Mouse (Mus musculus) midbrain, postnatal 0 days (tissue): ENCODE measurements around the gene Thra. TPM values are rescaled to one million over a fixed set of nuclear protein-coding genes. Genes with fewer than 3 reads are reported as not detected.

Source experiments
- ATAC-seq: fragments of 200-750 bp; cut with Nextera tagmentation; 2 replicates; pipeline ENCODE4 v1.8.0; 2017; ENCODE audit warnings: moderate number of reproducible peaks, mild to moderate bottlenecking, moderate TSS enrichment, moderate library complexity; ENCODE audit not compliant: low FRiP score
- DNase-seq: peaks from one replicate; pipeline ENCODE4 v3.0.0-alpha.2; 2015; ENCODE audit warnings: low spot score
- H3K27ac ChIP-seq: fragments of 300-500 bp; sonication (generic); 2 replicates; pipeline ENCODE4 v1.5.1; 2014; ENCODE audit warnings: low read depth, mild to moderate bottlenecking, low read length, mixed read lengths
- H3K27me3 ChIP-seq: fragments of 300-500 bp; sonication (generic); 2 replicates; pipeline ENCODE4 v1.6.1; 2014; ENCODE audit warnings: low read length, control low read depth, mixed read lengths; ENCODE audit not compliant: insufficient read depth
- H3K36me3 ChIP-seq: fragments of 300-500 bp; sonication (generic); 2 replicates; pipeline ENCODE4 v1.6.1; 2014; ENCODE audit warnings: low read length, control low read depth, mixed read lengths; ENCODE audit not compliant: insufficient read depth
- H3K4me1 ChIP-seq: fragments of 300-500 bp; sonication (generic); 2 replicates; pipeline ENCODE4 v1.6.1; 2014; ENCODE audit warnings: mild to moderate bottlenecking, control low read depth, antibody characterized with exemption, low read length, mixed read lengths; ENCODE audit not compliant: insufficient read depth
- H3K4me2 ChIP-seq: fragments of 300-500 bp; sonication (generic); 2 replicates; pipeline ENCODE4 v1.6.1; 2014; ENCODE audit warnings: low read depth, mild to moderate bottlenecking, low read length, mixed read lengths; ENCODE audit not compliant: poor library complexity, severe bottlenecking
- H3K4me3 ChIP-seq: fragments of 300-500 bp; sonication (generic); 2 replicates; pipeline ENCODE4 v1.5.1; 2014; ENCODE audit warnings: low read depth, mild to moderate bottlenecking, low read length, moderate library complexity
- H3K9ac ChIP-seq: fragments of 300-500 bp; sonication (generic); replicated peaks from 2 replicates; pipeline ENCODE4 v1.6.1; 2014; ENCODE audit warnings: mild to moderate bottlenecking, low read length, moderate library complexity, mixed read lengths; ENCODE audit not compliant: poor library complexity, severe bottlenecking
- H3K9me3 ChIP-seq: fragments of 300-500 bp; sonication (generic); 2 replicates; pipeline ENCODE4 v1.6.1; 2016; ENCODE audit warnings: low read length, control low read depth
- CTCF ChIP-seq: IDR thresholded peaks from 2 replicates; pipeline ENCODE4 v1.5.1; 2016; ENCODE audit warnings: antibody characterized with exemption, mild to moderate bottlenecking
- WGBS: fragments of 180-500 bp; shearing (Covaris S2); extraction: QIAGEN DNeasy Blood & Tissue Kit; methylation state at CpG from one replicate; pipeline ENCODE4 v1.1.7; 2014; 5-methylcytosine and 5-hydroxymethylcytosine counted together
- polyA plus RNA-seq: library from polyadenylated mRNA; unstranded; fragments of >200 nt; fragmentation: Nextera tagmentation; extraction: Ambion mirVana; gene quantifications from 2 replicates; pipeline ENCODE4 v1.2.1, GENCODE M21; 2015
- total RNA-seq: library from RNA; depleted of rRNA; stranded (reverse); fragments of >200 nt; gene quantifications from 2 replicates; pipeline ENCODE4 v1.2.3, GENCODE M21; 2014

Thra gene
- total and polyA plus RNA-seq, 2 experiments from 2014 or later, result 182 to 843 TPM

DNA sequence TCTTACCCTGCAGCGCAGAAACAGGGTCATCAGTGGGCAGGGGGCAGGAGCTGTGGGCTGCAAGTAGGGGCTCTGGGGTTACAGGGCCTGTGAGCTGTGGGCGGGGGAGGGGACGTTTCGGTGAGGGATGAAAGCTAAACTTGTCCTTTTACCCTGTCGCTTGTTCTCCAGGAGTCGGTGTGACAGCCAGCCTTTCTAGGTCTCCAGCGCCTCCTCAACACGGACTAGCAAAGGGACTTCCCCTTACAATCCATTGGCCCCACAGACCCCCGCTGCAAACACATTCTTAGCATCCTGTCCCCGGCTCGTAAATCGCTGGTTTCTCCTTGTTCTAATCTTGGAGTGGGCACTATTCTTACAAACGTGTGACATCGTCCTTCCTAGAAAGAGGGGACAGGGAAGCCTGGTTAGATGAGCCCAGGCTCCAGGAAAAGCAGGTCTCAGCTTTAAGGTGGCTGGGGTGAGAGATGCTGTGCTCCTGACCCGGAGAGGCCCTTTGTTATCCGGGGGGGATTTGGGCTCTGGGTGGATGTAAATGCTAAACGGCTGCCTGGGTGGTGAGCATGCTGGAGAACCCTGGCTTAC lies 42.3 kb downstream of the Thra start:
- WGBS, result 4% methylated on average over 17 of the region's 17 CpGs

DNA sequence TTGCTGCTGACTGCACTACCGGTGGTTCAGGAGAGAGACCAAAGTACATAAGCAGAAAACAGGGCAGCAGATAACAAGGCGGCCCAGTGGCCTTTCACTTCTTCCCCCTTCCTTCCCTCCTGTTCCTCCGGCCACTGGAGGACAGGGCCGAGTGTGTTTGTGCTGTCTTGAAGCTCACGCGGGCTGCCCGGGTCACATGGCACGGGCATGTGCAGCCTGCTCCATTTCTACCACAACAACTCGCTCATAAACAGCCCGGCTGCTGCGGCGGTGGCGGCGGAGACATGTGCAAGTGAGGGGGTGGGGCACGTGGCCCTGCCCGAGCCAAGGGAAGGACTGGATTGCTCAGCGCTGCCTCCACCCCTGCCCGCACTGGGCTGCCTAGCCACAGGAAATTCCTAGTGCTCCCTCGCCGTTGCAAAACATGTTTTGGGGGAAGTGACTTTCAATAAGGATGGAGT lies 42.8 kb downstream of the Thra start:
- H3K4me1 ChIP-seq, result peaks cover 23% of the 10 kb centered on the region
- H3K36me3 ChIP-seq, result no peaks in the 10 kb centered on the region
- H3K9me3 ChIP-seq, result no peaks in the 10 kb centered on the region
- peak overlapping the region; percentile 70 for H3K27ac ChIP-seq
- 1% methylated on average over 18 of the region's 20 CpGs for WGBS
- H3K4me3 ChIP-seq, result peak overlapping the region; percentile 6; the same call in 1 of the 2 replicates
- H3K4me2 ChIP-seq, result peak overlapping the region; percentile 43
- ATAC-seq (peak; percentile 51; the same call in 1 of the 2 replicates), DNase-seq (peak; percentile 81)
- TF ChIP-seq CTCF, result no peak
- H3K9ac ChIP-seq, result peak overlapping the region; percentile 1
- H3K27me3 ChIP-seq, result no peaks in the 10 kb centered on the region

More for the DNA sequence above, 42.3 kb downstream of the Thra start:
- DNase-seq, result no peak
- H3K4me2 ChIP-seq, result peak overlapping the region; percentile 43
- no peak for TF ChIP-seq CTCF
- peaks cover 23% of the 10 kb centered on the region for H3K4me1 ChIP-seq
- peak overlapping the region; percentile 70 for H3K27ac ChIP-seq
- no peaks in the 10 kb centered on the region for H3K9me3 ChIP-seq
- no peaks in the 10 kb centered on the region for H3K27me3 ChIP-seq
- H3K9ac ChIP-seq, result peak overlapping the region; percentile 1; the same call in 1 of the 2 replicates
- H3K36me3 ChIP-seq, result no peaks in the 10 kb centered on the region
- ATAC-seq, result no peak
- no peak overlapping the region for H3K4me3 ChIP-seq

DNA sequence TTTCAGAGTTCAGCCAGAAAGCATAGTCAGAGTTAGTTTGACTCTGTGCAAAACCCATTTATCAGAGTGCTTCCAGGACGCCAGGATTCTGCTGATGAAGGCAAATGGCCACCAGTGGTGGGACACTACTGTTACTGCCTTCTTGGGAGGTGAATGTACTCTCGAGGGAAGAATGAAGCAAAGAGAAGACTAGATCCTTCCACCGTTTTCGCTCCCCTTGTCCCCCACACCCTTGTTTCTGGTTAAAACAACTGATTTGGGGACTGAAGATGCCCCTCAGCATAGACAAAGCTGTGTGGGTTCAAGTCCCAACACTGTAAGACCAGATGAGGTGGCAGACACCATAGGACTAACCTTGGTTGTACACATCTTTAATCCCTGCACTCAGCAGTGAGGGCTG lies 43.7 kb downstream of the Thra start:
- TF ChIP-seq CTCF, result no peak
- no peaks in the 10 kb centered on the region for H3K36me3 ChIP-seq
- no peaks in the 10 kb centered on the region for H3K9me3 ChIP-seq
- DNase-seq (no peak), ATAC-seq (no peak)
- WGBS, result 79% methylated on average over 4 of the region's 4 CpGs
- no peak overlapping the region for H3K9ac ChIP-seq
- H3K4me1 ChIP-seq, result peaks cover 23% of the 10 kb centered on the region
- no peak overlapping the region for H3K4me2 ChIP-seq
- 0 out of 2 replicates have a peak overlapping the region, but pooled peaks have one; percentile 70 for H3K27ac ChIP-seq
- no peak overlapping the region for H3K4me3 ChIP-seq
- H3K27me3 ChIP-seq, result no peaks in the 10 kb centered on the region

DNA sequence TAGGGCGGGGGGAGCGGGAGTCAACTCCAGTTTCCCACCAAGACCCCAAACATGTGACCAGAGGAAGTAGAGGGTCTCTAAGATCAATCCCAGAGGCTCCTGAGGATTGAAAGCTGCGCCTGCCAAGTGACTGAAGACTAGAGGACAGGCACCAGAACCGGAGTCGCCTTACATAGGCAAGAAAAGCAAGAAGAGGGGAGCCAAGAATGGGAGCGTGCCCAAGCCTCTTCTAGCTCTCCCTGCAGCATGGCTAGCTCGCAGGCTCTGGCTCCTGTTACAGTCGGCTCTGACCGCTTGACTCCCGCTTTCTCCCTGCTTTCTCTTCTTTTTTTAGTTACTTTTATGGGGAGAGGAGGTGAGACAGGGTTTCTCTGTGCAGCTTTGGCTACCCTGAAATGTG lies 44.8 kb downstream of the Thra start:
- no peak for TF ChIP-seq CTCF
- Histone ChIP-seq H3K9ac (no peak overlapping the region), H3K4me2 (no peak overlapping the region), H3K4me3 (no peak overlapping the region), H3K36me3 (no peaks in the 10 kb centered on the region), H3K4me1 (peaks cover 23% of the 10 kb centered on the region), H3K27ac (0 out of 2 replicates have a peak overlapping the region, but pooled peaks have one; percentile 83), H3K9me3 (no peaks in the 10 kb centered on the region), H3K27me3 (no peaks in the 10 kb centered on the region)
- no peak for ATAC-seq
- DNase-seq, result no peak
- WGBS, result 71% methylated on average over 10 of the region's 10 CpGs

DNA sequence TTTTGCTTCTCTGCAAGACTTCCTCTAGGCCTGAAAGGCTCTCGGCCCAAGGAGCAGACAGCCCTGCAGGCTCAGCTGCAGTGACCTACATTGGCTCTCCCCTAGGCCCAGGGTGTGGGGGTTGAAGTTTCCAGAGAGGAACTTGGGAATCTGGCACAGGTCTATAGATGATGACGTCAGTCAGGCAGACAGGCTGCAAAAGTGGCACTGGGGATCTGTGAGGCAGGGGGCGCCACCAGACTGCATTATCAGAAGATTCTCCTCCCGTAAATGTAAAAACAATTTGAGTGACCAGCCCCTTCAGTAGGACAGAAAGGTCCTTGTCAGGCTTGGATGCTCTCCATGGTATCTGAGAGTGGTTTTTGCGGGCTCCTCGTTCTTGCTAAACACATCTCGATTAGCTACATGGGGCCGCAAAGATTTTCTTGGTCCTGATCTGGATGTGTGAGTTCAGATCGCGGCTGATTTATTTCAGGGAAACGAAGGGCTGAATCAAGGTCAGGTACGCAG lies 45.4 kb downstream of the Thra start:
- TF ChIP-seq CTCF, result peak; percentile 81
- H3K27ac ChIP-seq, result peak overlapping the region; percentile 83
- peak overlapping the region; percentile 6; the same call in 1 of the 2 replicates for H3K4me3 ChIP-seq
- WGBS, result 7% methylated on average over 12 of the region's 12 CpGs
- H3K9me3 ChIP-seq, result no peaks in the 10 kb centered on the region
- H3K4me1 ChIP-seq, result peaks cover 23% of the 10 kb centered on the region
- H3K9ac ChIP-seq, result peak overlapping the region; percentile 5; the same call in 1 of the 2 replicates
- H3K4me2 ChIP-seq, result peak overlapping the region; percentile 42
- H3K27me3 ChIP-seq, result no peaks in the 10 kb centered on the region
- no peaks in the 10 kb centered on the region for H3K36me3 ChIP-seq
- DNase-seq (peak; percentile 92), ATAC-seq (peak; percentile 46; the same call in 1 of the 2 replicates)
